Mouse (Mus musculus) naive thymus-derived CD4-positive, alpha-beta T cell, adult 5 months (primary cell): ENCODE data around the gene Fam81b. TPM values are rescaled to one million over a fixed set of nuclear protein-coding genes. Genes with fewer than 3 reads are reported as not detected.

Source experiments
- polyA plus RNA-seq: library from polyadenylated mRNA; unstranded; fragments of 100-300 nt; shearing (Covaris generic); gene quantifications from one replicate; pipeline ENCODE4 v1.2.1, GENCODE M21; 2017

Fam81b gene
- polyA plus RNA-seq: not detected

DNA sequence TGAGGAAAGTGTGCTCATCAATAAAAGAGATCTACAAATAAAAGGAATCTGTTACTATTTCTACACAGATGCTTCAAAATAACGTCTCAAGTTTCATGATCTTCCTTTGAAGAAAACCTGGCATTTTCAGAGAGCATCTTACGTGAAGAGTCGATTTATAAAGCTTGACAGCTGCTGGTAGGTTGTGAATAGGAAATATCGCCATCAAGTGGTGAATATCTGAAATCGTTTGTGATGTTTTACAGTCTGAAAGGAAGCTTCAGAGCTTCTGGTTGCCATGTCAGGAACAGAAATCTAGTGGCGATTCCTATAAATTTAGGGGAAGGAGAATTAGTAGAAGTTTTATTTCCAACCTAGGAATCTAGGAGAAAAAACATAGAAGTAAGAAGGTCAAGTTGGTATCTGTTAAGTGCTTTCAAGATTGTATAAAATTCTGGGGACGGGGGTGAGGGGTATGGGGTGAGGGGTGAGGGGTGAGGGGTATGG is at the start of gene Fam81b:
Fam81b (minus strand) TSS at position 436 of the 486 bp plus-strand sequence.

Other genes with a start within 250 kb of the Fam81b start
- gene Gpr150, start 248.1 kb downstream of the Fam81b start, polyA plus RNA-seq: not detected
- 2.9 TPM for gene Arsk, start 206.4 kb downstream of the Fam81b start, polyA plus RNA-seq
- gene Ttc37, start 206.3 kb downstream of the Fam81b start, polyA plus RNA-seq: 25.6 TPM
- 0.60 TPM for gene Mctp1, start 79.5 kb upstream of the Fam81b start, polyA plus RNA-seq